Mouse (Mus musculus): Measurements from ENCODE around the gene Rps8. TPM values are rescaled to one million over a fixed set of nuclear protein-coding genes. Genes with fewer than 3 reads are reported as not detected.

The Rps8 gene
- polyA plus RNA-seq, 2 experiments, result 1,329 to 1,706 TPM

DNA sequence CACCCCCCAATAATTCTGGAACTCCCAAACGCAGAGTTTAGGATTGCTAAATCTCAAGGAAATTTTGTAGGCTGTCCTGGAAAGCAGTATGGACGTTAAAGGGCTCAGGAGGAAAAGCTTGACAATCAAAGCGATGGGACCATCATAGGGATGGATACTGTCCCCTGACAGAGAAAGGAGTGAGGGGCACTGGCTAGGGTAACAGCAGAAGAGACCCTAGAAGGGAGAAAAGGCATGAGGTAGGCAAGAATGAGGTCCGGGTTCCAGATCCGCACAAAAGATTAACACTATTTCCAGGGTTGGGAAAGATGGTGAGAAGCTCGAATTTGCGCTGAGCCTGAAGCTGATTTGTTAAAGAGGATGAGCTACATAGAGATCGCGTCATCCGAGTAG lies 36.0 kb downstream of the Rps8 start:
- TF ChIP-seq POLR2A (IDR thresholded peaks at IDR 0.05; ENCODE audit: borderline replicate concordance, extremely low read depth, insufficient read depth, insufficient read length), result no peak
- H3K4me1 ChIP-seq (ENCODE audit: control insufficient read depth, insufficient read depth, low read length), result peaks cover 11% of the 10 kb centered on the region
- peak overlapping the region; percentile 69 for H3K9ac ChIP-seq (ENCODE audit: low read depth, low read length, severe bottlenecking)
- DNase-seq (ENCODE audit: low spot score) (no peak), ATAC-seq (ENCODE audit: low FRiP score, low read depth) (no peak)
- peak overlapping the region; percentile 68 for H3K4me3 ChIP-seq (replicated peaks; ENCODE audit: low read length)
- H3K36me3 ChIP-seq (ENCODE audit: control insufficient read depth, insufficient read depth, low read length), result peaks cover 8% of the 10 kb centered on the region
- H3K27me3 ChIP-seq (ENCODE audit: control insufficient read depth, insufficient read depth, low read length), result no peaks in the 10 kb centered on the region
- no peaks in the 10 kb centered on the region for H3K9me3 ChIP-seq (ENCODE audit: control insufficient read depth, low read length)
- peak overlapping the region; percentile 100 for H3K4me2 ChIP-seq (replicated peaks; ENCODE audit: low read depth, low read length, severe bottlenecking)
- peak overlapping the region; percentile 86 for H3K27ac ChIP-seq (replicated peaks; ENCODE audit: low read depth, low read length)
- 5% methylated on average over 10 of the region's 10 CpGs for WGBS

GRCm38 (mm10) chr4:117119636-117120035 lies 36.4 kb downstream of the Rps8 start:
- Histone ChIP-seq H3K4me1 (ENCODE audit: control insufficient read depth, insufficient read depth, low read length) (peaks cover 7% of the 10 kb centered on the region), H3K9me3 (ENCODE audit: control insufficient read depth, low read length) (no peaks in the 10 kb centered on the region), H3K9ac (ENCODE audit: low read depth, low read length, severe bottlenecking) (peak overlapping the region; percentile 69), H3K4me2 (replicated peaks; ENCODE audit: low read depth, low read length, severe bottlenecking) (peak overlapping the region; percentile 100), H3K36me3 (ENCODE audit: control insufficient read depth, insufficient read depth, low read length) (peaks cover 12% of the 10 kb centered on the region), H3K4me3 (replicated peaks; ENCODE audit: low read length) (peak overlapping the region; percentile 68), H3K27ac (replicated peaks; ENCODE audit: low read depth, low read length) (peak overlapping the region; percentile 86), H3K27me3 (ENCODE audit: control insufficient read depth, insufficient read depth, low read length) (no peaks in the 10 kb centered on the region)
- 73% methylated on average over 5 of the region's 5 CpGs for WGBS
- no peak for TF ChIP-seq POLR2A (IDR thresholded peaks at IDR 0.05; ENCODE audit: borderline replicate concordance, extremely low read depth, insufficient read depth, insufficient read length)
- ATAC-seq (ENCODE audit: low FRiP score, low read depth) (no peak), DNase-seq (ENCODE audit: low spot score) (no peak)

DNA sequence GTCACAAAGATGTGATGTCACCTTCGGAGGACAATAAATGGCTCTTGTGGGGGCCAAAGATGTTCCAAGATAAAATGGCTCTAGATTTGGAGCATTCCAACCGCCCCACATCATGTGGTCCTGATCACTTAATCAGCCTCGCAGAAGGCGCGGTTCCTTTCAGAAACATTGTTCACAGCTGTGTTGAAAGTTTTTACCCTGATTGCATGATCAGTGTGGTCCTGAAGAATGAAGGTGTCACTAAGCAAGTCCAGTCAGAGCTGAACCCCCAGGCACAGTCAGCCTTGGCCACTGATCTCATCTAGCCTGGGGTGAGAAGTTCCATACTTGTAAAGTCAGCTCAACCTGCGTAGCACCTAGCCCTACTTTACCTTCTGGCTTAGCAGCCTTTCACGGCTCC lies 38.1 kb downstream of the Rps8 start:
- Histone ChIP-seq H3K27me3 (ENCODE audit: control insufficient read depth, insufficient read depth, low read length) (no peaks in the 10 kb centered on the region), H3K36me3 (ENCODE audit: control insufficient read depth, insufficient read depth, low read length) (peaks cover 23% of the 10 kb centered on the region), H3K4me2 (replicated peaks; ENCODE audit: low read depth, low read length, severe bottlenecking) (no peak overlapping the region), H3K9me3 (ENCODE audit: control insufficient read depth, low read length) (no peaks in the 10 kb centered on the region), H3K9ac (ENCODE audit: low read depth, low read length, severe bottlenecking) (no peak overlapping the region), H3K27ac (replicated peaks; ENCODE audit: low read depth, low read length) (no peak overlapping the region), H3K4me3 (replicated peaks; ENCODE audit: low read length) (no peak overlapping the region), H3K4me1 (ENCODE audit: control insufficient read depth, insufficient read depth, low read length) (peaks cover 4% of the 10 kb centered on the region)
- no peak for TF ChIP-seq POLR2A (IDR thresholded peaks at IDR 0.05; ENCODE audit: borderline replicate concordance, extremely low read depth, insufficient read depth, insufficient read length)
- ATAC-seq (ENCODE audit: low FRiP score, low read depth) (no peak), DNase-seq (ENCODE audit: low spot score) (no peak)
- WGBS, result 89% methylated on average over 7 of the region's 7 CpGs

- H3K4me1 ChIP-seq (ENCODE audit: control insufficient read depth, insufficient read depth, low read length), result peaks cover 4% of the 10 kb centered on the region
- no peak overlapping the region for H3K4me3 ChIP-seq (replicated peaks; ENCODE audit: low read length)
- WGBS, result 75% methylated on average over 5 of the region's 5 CpGs
- no peaks in the 10 kb centered on the region for H3K9me3 ChIP-seq (ENCODE audit: control insufficient read depth, low read length)
- H3K36me3 ChIP-seq (ENCODE audit: control insufficient read depth, insufficient read depth, low read length), result peaks cover 32% of the 10 kb centered on the region
- no peak for DNase-seq (ENCODE audit: low spot score)
- H3K27me3 ChIP-seq (ENCODE audit: control insufficient read depth, insufficient read depth, low read length), result no peaks in the 10 kb centered on the region
- TF ChIP-seq POLR2A (IDR thresholded peaks at IDR 0.05; ENCODE audit: borderline replicate concordance, extremely low read depth, insufficient read depth, insufficient read length), result no peak
- H3K27ac ChIP-seq (replicated peaks; ENCODE audit: low read depth, low read length), result no peak overlapping the region
- H3K4me2 ChIP-seq (replicated peaks; ENCODE audit: low read depth, low read length, severe bottlenecking), result no peak overlapping the region
- no peak overlapping the region for H3K9ac ChIP-seq (ENCODE audit: low read depth, low read length, severe bottlenecking)
- ATAC-seq (ENCODE audit: low FRiP score, low read depth), result no peak
Measured at GRCm38 (mm10) chr4:117115592-117115991, 40.5 kb downstream of the Rps8 start.

DNA sequence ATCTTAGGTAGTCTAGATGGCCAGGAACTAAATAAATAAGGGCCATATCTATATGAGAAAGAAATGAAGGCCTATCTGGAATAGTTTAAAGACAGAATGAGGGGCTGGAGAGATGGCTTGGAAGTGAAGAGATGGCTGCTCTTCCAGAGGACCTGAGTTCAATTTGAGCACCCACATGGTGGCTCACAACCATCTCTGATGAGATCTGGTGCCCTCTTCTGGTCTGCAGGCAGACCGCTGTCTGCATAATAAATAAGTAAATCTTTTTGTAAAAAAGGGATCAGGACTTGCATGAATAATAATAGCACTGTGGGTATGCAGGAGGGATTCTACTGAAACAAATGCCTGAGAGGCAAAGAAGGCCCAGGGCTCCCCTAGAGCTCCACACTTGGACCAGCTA lies 42.8 kb downstream of the Rps8 start:
- H3K4me3 ChIP-seq (replicated peaks; ENCODE audit: low read length), result no peak overlapping the region
- no peak overlapping the region for H3K9ac ChIP-seq (ENCODE audit: low read depth, low read length, severe bottlenecking)
- no peaks in the 10 kb centered on the region for H3K9me3 ChIP-seq (ENCODE audit: control insufficient read depth, low read length)
- H3K27ac ChIP-seq (replicated peaks; ENCODE audit: low read depth, low read length), result no peak overlapping the region
- no peaks in the 10 kb centered on the region for H3K4me1 ChIP-seq (ENCODE audit: control insufficient read depth, insufficient read depth, low read length)
- WGBS, result 79% methylated on average over 1 of the region's 1 CpGs
- H3K27me3 ChIP-seq (ENCODE audit: control insufficient read depth, insufficient read depth, low read length), result no peaks in the 10 kb centered on the region
- no peak overlapping the region for H3K4me2 ChIP-seq (replicated peaks; ENCODE audit: low read depth, low read length, severe bottlenecking)
- H3K36me3 ChIP-seq (ENCODE audit: control insufficient read depth, insufficient read depth, low read length), result peaks cover 54% of the 10 kb centered on the region
- TF ChIP-seq POLR2A (IDR thresholded peaks at IDR 0.05; ENCODE audit: borderline replicate concordance, extremely low read depth, insufficient read depth, insufficient read length), result no peak
- DNase-seq (ENCODE audit: low spot score) (no peak), ATAC-seq (ENCODE audit: low FRiP score, low read depth) (no peak)

DNA sequence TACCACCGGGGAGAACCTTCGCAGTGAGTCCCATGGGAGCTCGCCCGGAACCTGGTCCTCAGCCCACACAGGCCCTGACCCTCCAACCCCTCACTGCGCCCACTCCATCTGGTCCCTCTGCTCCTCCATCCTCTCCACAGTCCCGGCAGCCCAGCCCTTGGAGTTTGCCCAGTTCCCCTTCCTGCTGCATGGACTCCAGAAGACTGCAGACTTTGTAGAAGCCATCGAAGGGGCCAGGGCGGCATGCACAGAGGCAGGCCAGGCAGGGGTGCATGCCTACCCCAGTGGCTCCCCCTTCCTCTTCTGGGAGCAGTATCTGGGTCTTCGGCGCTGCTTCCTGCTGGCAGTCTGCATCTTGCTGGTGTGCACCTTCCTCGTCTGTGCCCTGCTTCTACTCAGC lies 45.1 kb downstream of the Rps8 start:
- ATAC-seq (ENCODE audit: low FRiP score, low read depth), result no peak
- no peak overlapping the region for H3K27ac ChIP-seq (replicated peaks; ENCODE audit: low read depth, low read length)
- WGBS, result 94% methylated on average over 10 of the region's 11 CpGs
- peaks cover 56% of the 10 kb centered on the region for H3K36me3 ChIP-seq (ENCODE audit: control insufficient read depth, insufficient read depth, low read length)
- no peaks in the 10 kb centered on the region for H3K4me1 ChIP-seq (ENCODE audit: control insufficient read depth, insufficient read depth, low read length)
- no peaks in the 10 kb centered on the region for H3K27me3 ChIP-seq (ENCODE audit: control insufficient read depth, insufficient read depth, low read length)
- DNase-seq (ENCODE audit: low spot score), result no peak
- no peak overlapping the region for H3K9ac ChIP-seq (ENCODE audit: low read depth, low read length, severe bottlenecking)
- H3K4me2 ChIP-seq (replicated peaks; ENCODE audit: low read depth, low read length, severe bottlenecking), result no peak overlapping the region
- no peaks in the 10 kb centered on the region for H3K9me3 ChIP-seq (ENCODE audit: control insufficient read depth, low read length)
- H3K4me3 ChIP-seq (replicated peaks; ENCODE audit: low read length), result no peak overlapping the region
- no peak for TF ChIP-seq POLR2A (IDR thresholded peaks at IDR 0.05; ENCODE audit: borderline replicate concordance, extremely low read depth, insufficient read depth, insufficient read length)
